24 mouse cellular contexts compared by ENCODE assay signal in the genomic region with DNA sequence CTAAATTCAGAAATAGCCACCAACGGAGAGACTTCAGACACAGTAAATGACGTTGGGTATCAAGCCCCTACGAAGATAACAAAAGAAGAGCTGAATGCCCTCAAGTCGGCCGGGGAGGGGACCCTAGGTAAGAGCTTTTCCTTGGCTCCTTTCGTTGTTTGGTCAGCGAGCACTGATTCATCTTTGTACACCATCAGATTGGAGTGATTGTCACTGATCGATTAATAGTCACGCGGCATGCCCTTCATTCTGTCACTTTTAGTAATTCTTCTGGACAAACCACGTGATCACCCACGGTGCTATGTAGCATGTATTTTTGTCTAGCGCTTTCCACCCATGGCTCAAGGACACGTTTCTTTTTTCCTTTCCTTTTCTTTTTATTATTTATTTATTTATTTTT. TPM values are rescaled to one million over a fixed set of nuclear protein-coding genes. Genes with fewer than 3 reads are reported as not detected.
DNase-seq lines count a peak whose midpoint lies in the region; ATAC-seq and TF ChIP-seq lines count a peak whose summit lies in the region.
"Had no signal": no experiment of that assay in that cellular context is flagged by ENCODE, and none has a peak within 500 bp of the region (broad histone marks: within the 10 kb centered on the region; RNA-seq: fewer than 3 reads in every experiment).

No protein-coding gene starts in this region.

- H3K27me3 ChIP-seq in heart, embryonic 12.5 days (replicated peaks) = no peaks in the 10 kb centered on the region
- H3K27me3 ChIP-seq in liver, adult 2 months (ENCODE audit: control insufficient read depth, insufficient read depth, low read length) = no peaks in the 10 kb centered on the region
- no peaks in the 10 kb centered on the region for H3K27me3 ChIP-seq in liver, embryonic 11.5 days (replicated peaks; ENCODE audit: control insufficient read depth, insufficient read depth, low read length)
- H3K27me3 ChIP-seq: CH12.LX, Patski had no signal

- no peak for TF ChIP-seq POLR2A in liver, adult 2 months (IDR thresholded peaks at IDR 0.05; ENCODE audit: extremely low read depth, insufficient read depth, low read length)

- H3K9ac ChIP-seq in heart, embryonic 12.5 days = no peak overlapping the region
- no peak overlapping the region for H3K9ac ChIP-seq in liver, adult 2 months (ENCODE audit: low read depth, low read length)
- no peak overlapping the region for H3K9ac ChIP-seq in liver, embryonic 11.5 days (ENCODE audit: low read depth, low read length)

- H3K79me2 ChIP-seq in liver, adult 2 months (ENCODE audit: control insufficient read depth, insufficient read depth, low read length) = no peaks in the 10 kb centered on the region

- 90% methylated on average over 14 of the region's 14 CpGs for WGBS in heart, embryonic 12.5 days
- WGBS in liver, adult 2 months = 95% methylated on average over 14 of the region's 14 CpGs
- WGBS in liver, embryonic 11.5 days = 87% methylated on average over 14 of the region's 14 CpGs

- DNase-seq in heart, adult 11 months = peak; percentile 68
- peak; percentile 55 for DNase-seq in liver, adult 2 months (ENCODE audit: extremely low read depth, low read depth, low spot score)
- DNase-seq in liver, embryonic 11.5 days (ENCODE audit: low spot score) = no peak
- DNase-seq in testis, postnatal 10 days (ENCODE audit: low spot score) = peak; percentile 18
- DNase-seq in testis, postnatal 14 days (ENCODE audit: low spot score) = no peak
- DNase-seq: adrenal gland, adult 2 months; adrenal gland, adult 8-10 months; adrenal gland, postnatal 10 days; adrenal gland, postnatal 14 days; adrenal gland, postnatal 25 days; adrenal gland, postnatal 36 days; B cell, adult 2 months; cerebellum, adult 11 months; cerebellum, adult 11-12 months; cerebellum, adult 18-20 months had no signal

- no peak for TF ChIP-seq CTCF in liver, adult 2 months (IDR thresholded peaks at IDR 0.05; ENCODE audit: low read depth, low read length)

- no peak overlapping the region for H3K4me2 ChIP-seq in heart, embryonic 12.5 days
- no peak overlapping the region for H3K4me2 ChIP-seq in liver, embryonic 11.5 days

- H3K9me3 ChIP-seq in heart, embryonic 12.5 days (replicated peaks) = no peaks in the 10 kb centered on the region
- no peaks in the 10 kb centered on the region for H3K9me3 ChIP-seq in liver, embryonic 11.5 days (ENCODE audit: control insufficient read depth, low read length)

- peaks cover 68% of the 10 kb centered on the region for H3K36me3 ChIP-seq in heart, embryonic 12.5 days
- peaks cover 47% of the 10 kb centered on the region for H3K36me3 ChIP-seq in liver, adult 2 months (ENCODE audit: control insufficient read depth, insufficient read depth, low read length)
- H3K36me3 ChIP-seq in liver, embryonic 11.5 days (ENCODE audit: control insufficient read depth, insufficient read depth, low read length) = no peaks in the 10 kb centered on the region
- H3K36me3 ChIP-seq: G1E had no signal

- no peak overlapping the region for H3K27ac ChIP-seq in heart, embryonic 12.5 days (ENCODE audit: poor library complexity, severe bottlenecking)
- no peak overlapping the region for H3K27ac ChIP-seq in liver, adult 2 months (replicated peaks; ENCODE audit: insufficient read depth, low read depth, low read length)
- no peak overlapping the region for H3K27ac ChIP-seq in liver, embryonic 11.5 days (ENCODE audit: low read depth, low read length)

- ATAC-seq in heart, embryonic 12.5 days (ENCODE audit: insufficient number of reproducible peaks, low FRiP score) = no peak
- no peak for ATAC-seq in liver, embryonic 11.5 days (replicated peaks; ENCODE audit: low FRiP score)
- ATAC-seq: activated CD4-positive, CD25-positive, alpha-beta regulatory T cell, adult 4 months; CD4-positive, CD25-positive, alpha-beta regulatory T cell, adult 4 months; Patski had no signal

- H3K4me3 ChIP-seq in heart, embryonic 12.5 days = no peak overlapping the region
- H3K4me3 ChIP-seq in liver, adult 2 months (ENCODE audit: insufficient read depth, low read depth, low read length) = no peak overlapping the region
- no peak overlapping the region for H3K4me3 ChIP-seq in liver, embryonic 11.5 days (ENCODE audit: low read depth, low read length)

- peaks cover 38% of the 10 kb centered on the region for H3K4me1 ChIP-seq in heart, embryonic 12.5 days (replicated peaks)
- H3K4me1 ChIP-seq in liver, adult 2 months (ENCODE audit: control insufficient read depth, insufficient read depth, low read length) = no peaks in the 10 kb centered on the region
- 0 out of 2 replicates have a peak, but pooled peaks cover 3% of the 10 kb centered on the region for H3K4me1 ChIP-seq in liver, embryonic 11.5 days (replicated peaks; ENCODE audit: control insufficient read depth, insufficient read depth, low read length)

RNA-seq across cellular contexts. Expression of gene Rbm44, which starts 32.7 kb away (rescaled TPM):
- 2.1 and 2.7 TPM in 2 replicates for polyA plus RNA-seq in heart, embryonic 12.5 days (2016; fragmentation: Nextera tagmentation; extraction: Ambion mirVana)
- 0.07 and 0.09 TPM in 2 replicates for total RNA-seq in liver, adult 2 months (2014; rRNA removed)
- polyA plus RNA-seq in liver, adult 2 months (2012; rRNA removed) = not detected in 2 replicates
- polyA plus RNA-seq in liver, embryonic 11.5 days (2014; fragmentation: Nextera tagmentation; extraction: Ambion mirVana) = 2.4 TPM in 2 replicates
- total RNA-seq: adrenal gland, adult 18-20 months; adrenal gland, adult 2 months; adrenal gland, adult 8-10 months; adrenal gland, postnatal 14 days; adrenal gland, postnatal 36 days; MEL had no signal
- polyA plus RNA-seq: adrenal gland, adult 2 months; C2C12; G1E had no signal

Comparison
In these comparisons a context has a peak if more than half of its experiments do, and no peak if none do; other contexts are left out.
1. DNase-seq: peak in heart, adult 11 months (single experiment), liver, adult 2 months (single experiment) and testis, postnatal 10 days (single experiment); none in liver, embryonic 11.5 days (single experiment) and testis, postnatal 14 days (single experiment).